Mouse (Mus musculus) gastrocnemius, adult 18-20 months (tissue): Measurements from ENCODE around the gene Cdkn2aipnl. TPM values are rescaled to one million over a fixed set of nuclear protein-coding genes. Genes with fewer than 3 reads are reported as not detected.

Experiments
- DNase-seq: peaks from one replicate; pipeline ENCODE4 v3.0.0; 2021; ENCODE audit warnings: low spot score
- total RNA-seq, 2 experiments: library from RNA; stranded (reverse); gene quantifications; 2 replicates each; pipeline ENCODE4 v1.2.3; 2021

Cdkn2aipnl gene
- total RNA-seq, 2 experiments from 2014 or later = 24.3 to 27.2 TPM

- no peak for DNase-seq
Observed at GRCm38 (mm10) chr11:52003505-52003771, 36.0 kb downstream of the Cdkn2aipnl start.

GRCm38 (mm10) chr11:52003772-52004528, 36.5 kb downstream of the Cdkn2aipnl start, which contains the start of gene Cdkl3:
Gene Cdkl3 (plus strand): TSS chr11:52004221.
- peak; percentile 96 for DNase-seq

- DNase-seq = no peak
Observed at GRCm38 (mm10) chr11:52005586-52005985, 38.1 kb downstream of the Cdkn2aipnl start.

DNA sequence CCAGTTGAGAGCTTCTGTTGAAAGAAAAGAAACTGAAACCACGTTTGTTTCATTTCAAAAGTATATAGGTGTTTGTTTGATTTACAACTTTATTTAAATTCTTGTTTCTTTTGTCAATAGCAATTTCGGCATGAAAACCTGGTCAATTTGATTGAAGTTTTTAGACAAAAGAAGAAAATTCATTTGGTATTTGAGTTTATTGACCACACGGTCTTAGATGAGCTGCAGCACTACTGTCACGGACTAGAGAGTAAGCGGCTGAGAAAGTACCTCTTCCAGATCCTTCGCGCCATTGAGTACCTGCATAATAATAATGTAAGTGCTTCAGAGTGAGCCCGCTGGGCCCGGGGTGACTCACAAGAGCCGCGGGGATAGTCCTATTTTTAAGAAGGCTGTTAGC, 43.5 kb downstream of the Cdkn2aipnl start:
- DNase-seq = no peak

DNA sequence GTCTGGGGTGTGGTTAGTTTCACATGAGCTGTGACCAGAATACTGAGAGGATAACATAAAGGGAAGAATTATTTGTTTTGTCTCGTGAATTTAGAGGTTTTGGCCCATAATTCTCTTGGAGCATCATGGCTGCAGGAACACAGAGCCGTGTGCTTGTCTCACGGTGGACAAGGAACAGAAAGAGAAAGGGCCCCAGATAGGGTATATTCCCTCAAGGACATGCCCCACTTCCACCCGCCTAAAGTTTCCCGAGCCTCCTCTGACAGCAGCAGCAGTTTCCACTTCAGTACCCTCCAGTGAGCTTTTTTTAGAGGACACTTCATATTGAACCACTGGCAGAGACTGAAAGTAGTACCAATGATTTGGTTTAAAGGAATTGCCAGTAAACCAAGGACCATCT, 44.1 kb downstream of the Cdkn2aipnl start:
- DNase-seq = no peak

DNA sequence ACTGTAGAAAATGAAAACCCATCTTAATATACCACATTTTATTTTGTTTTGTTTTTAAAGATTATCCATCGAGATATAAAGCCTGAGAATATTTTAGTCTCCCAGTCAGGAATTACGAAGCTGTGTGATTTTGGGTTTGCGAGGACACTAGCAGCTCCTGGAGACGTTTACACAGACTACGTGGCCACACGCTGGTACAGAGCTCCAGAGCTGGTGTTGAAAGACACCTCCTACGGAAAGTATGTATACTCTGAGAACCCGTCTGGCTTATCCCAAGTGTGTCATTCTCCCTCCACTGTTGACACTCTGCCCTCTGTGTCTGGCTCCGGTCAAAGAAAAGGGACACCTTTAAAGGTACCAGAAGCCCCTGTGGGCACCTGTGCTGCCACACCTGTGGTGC, 50.8 kb downstream of the Cdkn2aipnl start:
- no peak for DNase-seq

Other genes with a start within 250 kb of the Cdkn2aipnl start
- 10 to 100 TPM; 32.4 to 42.5 TPM for gene Sec24a, start 204.0 kb upstream of the Cdkn2aipnl start, total RNA-seq
- gene Sar1b, start 204.0 kb upstream of the Cdkn2aipnl start, total RNA-seq = 100 to 1,000 TPM; 433 to 496 TPM
- 1 to 10 TPM; 6.5 to 9.4 TPM for gene Jade2, start 110.0 kb upstream of the Cdkn2aipnl start, total RNA-seq
- gene Ube2b, start 33.1 kb downstream of the Cdkn2aipnl start, total RNA-seq = 100 to 1,000 TPM; 574 to 604 TPM
- gene Cdkl3, start 36.6 kb downstream of the Cdkn2aipnl start, total RNA-seq = 1 to 10 TPM; 3.0 to 4.6 TPM
- gene Ppp2ca, start 131.0 kb downstream of the Cdkn2aipnl start, total RNA-seq = 10 to 100 TPM; 38.8 to 50.3 TPM
- gene Olfr1373, start 177.9 kb downstream of the Cdkn2aipnl start, total RNA-seq = not detected
- gene Olfr1371, start 246.3 kb downstream of the Cdkn2aipnl start, total RNA-seq = not detected